Mouse (Mus musculus) G1E (cell line): ENCODE measurements at regions not wholly inside any gene's neighbourhood (a gene's known extent, or its start where the extent isn't known, plus 50 kb on each side); places are given as distances from the start of the nearest gene placed in this dataset.

Source experiments
- CTCF ChIP-seq: IDR thresholded peaks from 2 replicates; pipeline ENCODE4 v1.5.1; 2012; ENCODE audit warnings: low read depth, low read length, inconsistent platforms, mixed read lengths
- GATA1 ChIP-seq: IDR thresholded peaks from 2 replicates; pipeline ENCODE4 v1.6.1; 2012; ENCODE audit warnings: borderline replicate concordance, low read length, inconsistent platforms, mixed read lengths
- TAL1 ChIP-seq: conservative IDR thresholded peaks from 2 replicates; pipeline ENCODE4 v1.6.1; 2012; ENCODE audit warnings: low read depth, low read length, inconsistent platforms, mixed read lengths

- TF ChIP-seq CTCF, result no peak
- no peak for TF ChIP-seq GATA1
- TF ChIP-seq TAL1, result no peak
Observed at GRCm38 (mm10) chr7:124957329-124957728, 487.1 kb upstream of the Kdm8 start.
